Mouse (Mus musculus): ENCODE measurements around the gene Apobec1.

- TF ChIP-seq CTCF (IDR thresholded peaks at IDR 0.05) (no peak), EP300 (IDR thresholded peaks at IDR 0.05) (no peak)
Observed at GRCm38 (mm10) chr6:122596608-122597007, 5.6 kb downstream of the Apobec1 start.
